Mouse (Mus musculus): Measurements from ENCODE around the gene Akap7.

GRCm38 (mm10) chr10:25161701-25162100 is 146.0 kb downstream of the Akap7 start:
- TF ChIP-seq CTCF (conservative IDR thresholded peaks at IDR 0.05; ENCODE audit: low read length): no peak
- no peak for TF ChIP-seq POU5F1 (IDR thresholded peaks at IDR 0.05; ENCODE audit: borderline replicate concordance, low read length)
